In the genomic region with DNA sequence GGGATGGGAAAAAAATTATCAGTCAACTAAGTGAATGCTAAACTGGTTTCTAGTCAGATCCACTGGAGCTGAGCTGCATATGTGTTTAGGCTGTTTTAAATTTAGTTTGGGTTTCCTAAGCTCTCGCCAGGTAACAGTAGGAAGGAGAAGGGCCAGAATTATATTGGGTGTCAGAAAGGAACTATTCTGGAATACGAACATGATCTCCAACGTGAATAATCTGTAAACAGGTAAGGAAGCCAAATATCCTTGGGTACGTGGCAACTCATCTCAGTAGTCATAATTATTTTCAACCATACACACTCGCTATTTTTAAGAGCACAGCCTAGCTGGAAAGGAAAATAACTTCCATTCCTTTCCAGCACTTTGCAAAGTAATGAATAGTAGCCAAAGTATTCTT, we compare ENCODE assay signal across 27 mouse cellular contexts. TPM values are rescaled to one million over a fixed set of nuclear protein-coding genes. Genes with fewer than 3 reads are reported as not detected.
DNase-seq lines count a peak whose midpoint lies in the region; ATAC-seq lines count a peak whose summit lies in the region.
"Had no signal": no experiment of that assay in that cellular context is flagged by ENCODE, and none has a peak within 500 bp of the region (broad histone marks: within the 10 kb centered on the region; RNA-seq: fewer than 3 reads in every experiment).

No protein-coding gene starts in this region.

- H3K36me3 ChIP-seq in liver, embryonic 16.5 days (ENCODE audit: control insufficient read depth, insufficient read depth): no peaks in the 10 kb centered on the region
- no peaks in the 10 kb centered on the region for H3K36me3 ChIP-seq in liver, embryonic 12.5 days
- H3K36me3 ChIP-seq: embryonic facial prominence, embryonic 13.5 days; embryonic facial prominence, embryonic 15.5 days; forebrain, embryonic 10.5 days; forebrain, embryonic 12.5 days had no signal

- no peak overlapping the region for H3K4me2 ChIP-seq in liver, embryonic 16.5 days (ENCODE audit: low read depth, low read length)
- H3K4me2 ChIP-seq in liver, embryonic 12.5 days: no peak overlapping the region
- H3K4me2 ChIP-seq: embryonic facial prominence, embryonic 13.5 days; embryonic facial prominence, embryonic 15.5 days; forebrain, embryonic 12.5 days had no signal

- H3K9ac ChIP-seq in liver, embryonic 16.5 days (ENCODE audit: low read depth, low read length): no peak overlapping the region
- H3K9ac ChIP-seq in liver, embryonic 12.5 days: no peak overlapping the region
- H3K9ac ChIP-seq: embryonic facial prominence, embryonic 13.5 days; embryonic facial prominence, embryonic 15.5 days; forebrain, embryonic 12.5 days had no signal

- H3K4me1 ChIP-seq in liver, embryonic 16.5 days (ENCODE audit: control insufficient read depth, low read depth, low read length): peaks cover 15% of the 10 kb centered on the region
- peaks cover 19% of the 10 kb centered on the region for H3K4me1 ChIP-seq in liver, embryonic 12.5 days

- WGBS in liver, embryonic 16.5 days (ENCODE audit: insufficient replicate concordance): 75% methylated on average over 5 of the region's 5 CpGs
- 83% methylated on average over 5 of the region's 5 CpGs for WGBS in liver, embryonic 12.5 days (ENCODE audit: insufficient replicate concordance)

- ATAC-seq in liver, embryonic 16.5 days (ENCODE audit: low read depth): no peak
- no peak for ATAC-seq in liver, embryonic 12.5 days
- ATAC-seq: activated CD4-positive, CD25-positive, alpha-beta regulatory T cell, adult 4 months; CD4-positive, CD25-positive, alpha-beta regulatory T cell, adult 4 months; forebrain, embryonic 14.5 days; Patski had no signal

- H3K9me3 ChIP-seq in liver, embryonic 16.5 days (replicated peaks; ENCODE audit: control insufficient read depth, low read length): no peaks in the 10 kb centered on the region
- H3K9me3 ChIP-seq in liver, embryonic 12.5 days (replicated peaks): no peaks in the 10 kb centered on the region
- H3K9me3 ChIP-seq: embryonic facial prominence, embryonic 13.5 days; embryonic facial prominence, embryonic 15.5 days; forebrain, embryonic 10.5 days; forebrain, embryonic 12.5 days; G1E had no signal

- H3K27me3 ChIP-seq in liver, embryonic 16.5 days (ENCODE audit: control insufficient read depth, insufficient read depth, low read depth, low read length): no peaks in the 10 kb centered on the region
- H3K27me3 ChIP-seq in liver, embryonic 12.5 days (replicated peaks): no peaks in the 10 kb centered on the region
- H3K27me3 ChIP-seq: CH12.LX; embryonic facial prominence, embryonic 13.5 days; embryonic facial prominence, embryonic 15.5 days; forebrain, embryonic 12.5 days; Patski had no signal

- DNase-seq in gastrocnemius, adult 18-20 months (ENCODE audit: low spot score): peak; percentile 51
- no peak for DNase-seq in gastrocnemius, postnatal 25 days
- DNase-seq in heart, adult 11 months: peak; percentile 18
- no peak for DNase-seq in heart, adult 18-20 months
- DNase-seq in skeletal muscle tissue, adult 2 months (ENCODE audit: low read depth, low spot score): peak; percentile 51
- DNase-seq: adrenal gland, adult 8-10 months; adrenal gland, postnatal 14 days; adrenal gland, postnatal 36 days; B cell, adult 2 months; cerebellum, adult 11-12 months; cerebellum, adult 2 months; cerebellum, postnatal 10 days; cerebellum, postnatal 25 days; embryo, embryonic 11 days had no signal

- peak overlapping the region; percentile 23; the same call in 1 of the 2 replicates for H3K27ac ChIP-seq in liver, embryonic 16.5 days (ENCODE audit: low read length)
- H3K27ac ChIP-seq in liver, embryonic 12.5 days: no peak overlapping the region
- H3K27ac ChIP-seq: embryonic facial prominence, embryonic 13.5 days; embryonic facial prominence, embryonic 15.5 days; forebrain, embryonic 10.5 days; forebrain, embryonic 12.5 days had no signal

- no peak overlapping the region for H3K4me3 ChIP-seq in liver, embryonic 16.5 days (ENCODE audit: low read depth, low read length)
- H3K4me3 ChIP-seq in liver, embryonic 12.5 days: no peak overlapping the region
- H3K4me3 ChIP-seq: embryonic facial prominence, embryonic 13.5 days; embryonic facial prominence, embryonic 15.5 days; erythroblast, embryonic 14.5 days; forebrain, embryonic 10.5 days; forebrain, embryonic 12.5 days had no signal

RNA-seq across cellular contexts. Expression of a gene that starts 7.2 kb away (rescaled TPM):
- total RNA-seq in gastrocnemius, adult 18-20 months (2021): 10 to 100 TPM; 38.7 to 51.0 TPM
- 10 to 100 TPM; 32.0 to 47.0 TPM for total RNA-seq in gastrocnemius, postnatal 25 days (2021)
- 10 to 100 TPM; 28.5 to 34.3 TPM for total RNA-seq in heart, adult 18-20 months (2021)
- 2.8 and 3.2 TPM in 2 replicates for polyA plus RNA-seq in liver, embryonic 16.5 days (2015; fragmentation: Nextera tagmentation; extraction: Ambion mirVana)
- polyA plus RNA-seq in liver, embryonic 12.5 days (2016; fragmentation: Nextera tagmentation; extraction: Ambion mirVana): 1.6 and 1.7 TPM in 2 replicates

Comparison
In these comparisons a context has a peak if more than half of its experiments do, and no peak if none do; other contexts are left out.
1. DNase-seq: peak in gastrocnemius, adult 18-20 months (single experiment), heart, adult 11 months (single experiment) and skeletal muscle tissue, adult 2 months (single experiment); none in gastrocnemius, postnatal 25 days (single experiment) and heart, adult 18-20 months (0 of 2).